ENCODE assay signal across 9 mouse cellular contexts in genomic region chr16:34302063-34302462, GRCm38 (mm10).
A peak's percentile ranks its signal among the peaks of the same experiment; 100 is the strongest.
DNase-seq lines count a peak whose midpoint lies in the region; ATAC-seq lines count a peak whose summit lies in the region.
"Had no signal": no experiment of that assay in that cellular context is flagged by ENCODE, and none has a peak within 500 bp of the region (broad histone marks: within the 10 kb centered on the region; RNA-seq: fewer than 3 reads in every experiment).

No protein-coding gene starts in this region.

- no peak for ATAC-seq in heart, embryonic 12.5 days (ENCODE audit: insufficient number of reproducible peaks, low FRiP score)
- 0 out of 2 replicates have a peak, but pooled peaks have one; percentile 36 for ATAC-seq in intestine, embryonic 15.5 days

- 0 out of 2 replicates have a peak, but pooled peaks cover 7% of the 10 kb centered on the region for H3K4me1 ChIP-seq in heart, embryonic 12.5 days (replicated peaks)
- H3K4me1 ChIP-seq in intestine, embryonic 15.5 days (replicated peaks) = no peaks in the 10 kb centered on the region
- H3K4me1 ChIP-seq: stomach, embryonic 15.5 days had no signal

- H3K27ac ChIP-seq in heart, embryonic 12.5 days (ENCODE audit: poor library complexity, severe bottlenecking) = no peak overlapping the region
- no peak overlapping the region for H3K27ac ChIP-seq in intestine, embryonic 15.5 days
- H3K27ac ChIP-seq: stomach, embryonic 15.5 days had no signal

- no peaks in the 10 kb centered on the region for H3K36me3 ChIP-seq in heart, embryonic 12.5 days
- no peaks in the 10 kb centered on the region for H3K36me3 ChIP-seq in intestine, embryonic 15.5 days
- H3K36me3 ChIP-seq: stomach, embryonic 15.5 days had no signal

- no peak overlapping the region for H3K4me3 ChIP-seq in heart, embryonic 12.5 days
- no peak overlapping the region for H3K4me3 ChIP-seq in intestine, embryonic 15.5 days (replicated peaks)
- H3K4me3 ChIP-seq: stomach, embryonic 15.5 days had no signal

- no peaks in the 10 kb centered on the region for H3K9me3 ChIP-seq in heart, embryonic 12.5 days (replicated peaks)
- H3K9me3 ChIP-seq in intestine, embryonic 15.5 days = no peaks in the 10 kb centered on the region
- H3K9me3 ChIP-seq: stomach, embryonic 15.5 days had no signal

- no peaks in the 10 kb centered on the region for H3K27me3 ChIP-seq in heart, embryonic 12.5 days (replicated peaks)
- H3K27me3 ChIP-seq in intestine, embryonic 15.5 days (replicated peaks) = no peaks in the 10 kb centered on the region
- H3K27me3 ChIP-seq: stomach, embryonic 15.5 days had no signal

- H3K9ac ChIP-seq in heart, embryonic 12.5 days = no peak overlapping the region
- H3K9ac ChIP-seq in intestine, embryonic 15.5 days = no peak overlapping the region
- H3K9ac ChIP-seq: stomach, embryonic 15.5 days had no signal

- WGBS in heart, embryonic 12.5 days = 71% methylated on average over 1 of the region's 1 CpGs
- WGBS in intestine, embryonic 15.5 days = 89% methylated on average over 1 of the region's 1 CpGs

- no peak overlapping the region for H3K4me2 ChIP-seq in heart, embryonic 12.5 days
- no peak overlapping the region for H3K4me2 ChIP-seq in intestine, embryonic 15.5 days (replicated peaks)
- H3K4me2 ChIP-seq: stomach, embryonic 15.5 days had no signal

- DNase-seq in heart, adult 11 months = peak; percentile 91
- DNase-seq in right cerebral cortex, postnatal 4 days = peak; percentile 11
- DNase-seq in right cerebral cortex, postnatal 25 days = no peak
- peak; percentile 56 for DNase-seq in testis, postnatal 10 days (ENCODE audit: low spot score)
- no peak for DNase-seq in embryo, embryonic 9.5 days (ENCODE audit: extremely low spot score)
- DNase-seq in urinary bladder, adult 18-20 months (ENCODE audit: low spot score in 2 of 2) = no peak

Comparison
In these comparisons a context has a peak if more than half of its experiments do, and no peak if none do; other contexts are left out.
1. DNase-seq: peak in heart, adult 11 months (single experiment), right cerebral cortex, postnatal 4 days (single experiment) and testis, postnatal 10 days (single experiment); none in right cerebral cortex, postnatal 25 days (single experiment), embryo, embryonic 9.5 days (single experiment) and urinary bladder, adult 18-20 months (0 of 2).